Mouse (Mus musculus): ENCODE data around the gene Crisp4. TPM values are rescaled to one million over a fixed set of nuclear protein-coding genes. Genes with fewer than 3 reads are reported as not detected.

Crisp4 gene
- polyA plus RNA-seq, 1 experiment from 2014 or later: not detected

DNA sequence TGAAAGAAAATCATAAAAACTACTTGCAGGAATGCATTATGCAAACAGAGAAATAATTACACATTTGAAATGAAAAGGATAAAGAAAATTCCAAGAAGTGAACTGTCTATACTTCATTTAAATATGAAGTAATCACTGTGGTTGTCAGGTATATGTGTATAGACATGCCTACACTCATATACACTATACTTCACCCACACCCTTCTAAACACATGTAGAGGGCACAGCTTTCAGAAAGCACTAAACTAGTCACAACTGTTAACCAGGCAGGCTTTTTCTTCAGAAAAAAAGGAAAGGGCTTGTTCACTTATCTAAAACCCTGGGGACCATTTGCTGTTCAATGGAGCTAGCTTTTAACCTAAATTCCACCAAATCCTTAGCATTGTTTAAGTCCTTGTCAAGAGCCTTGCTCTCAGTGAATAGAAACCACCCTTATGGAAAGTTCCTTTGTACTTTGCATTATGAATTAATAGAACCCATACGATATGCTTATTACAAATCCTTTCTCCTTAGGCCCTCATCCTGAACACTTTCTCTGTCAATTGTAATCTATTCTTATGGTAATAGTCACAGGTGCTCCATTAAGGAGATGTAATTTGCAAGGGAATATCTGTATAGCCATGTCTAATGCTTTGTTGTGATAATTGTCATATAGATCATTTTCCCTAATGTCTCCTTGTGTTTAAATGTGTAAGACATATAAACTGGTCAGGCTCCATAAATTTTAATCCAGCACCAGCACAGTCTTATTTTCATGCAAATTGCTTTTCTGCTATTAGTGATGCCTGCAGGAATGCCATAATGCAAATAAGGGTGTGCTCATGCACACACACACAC, 40.5 kb downstream of the Crisp4 start:
- Histone ChIP-seq H3K36me3 (no peaks in the 10 kb centered on the region), H3K4me2 (replicated peaks) (no peak overlapping the region), H3K27me3 (peaks cover 12% of the 10 kb centered on the region), H3K27ac (replicated peaks) (no peak overlapping the region), H3K9me3 (no peaks in the 10 kb centered on the region), H3K9ac (replicated peaks) (no peak overlapping the region), H3K4me3 (no peak overlapping the region), H3K4me1 (0 out of 2 replicates have a peak, but pooled peaks cover 4% of the 10 kb centered on the region)
- peak; percentile 82 for ATAC-seq (ENCODE audit: low FRiP score, low read depth)
- WGBS: 22% methylated on average over 1 of the region's 1 CpGs

Other genes with a start within 250 kb of the Crisp4 start
- gene Defb18, start 91.5 kb upstream of the Crisp4 start, polyA plus RNA-seq (2016; fragmentation: Nextera tagmentation; extraction: Ambion mirVana): not detected in 2 replicates
- not detected in 2 replicates for gene Defb41, start 119.2 kb upstream of the Crisp4 start, polyA plus RNA-seq (2016; fragmentation: Nextera tagmentation; extraction: Ambion mirVana)

All from midbrain, embryonic 12.5 days (tissue).